Mouse (Mus musculus) hindbrain, embryonic 10.5 days (tissue): ENCODE measurements around the gene Cldn9. TPM values are rescaled to one million over a fixed set of nuclear protein-coding genes. Genes with fewer than 3 reads are reported as not detected.

ENCODE experiments used
- DNase-seq: peaks from one replicate; pipeline ENCODE4 v3.0.0-alpha.2; 2017; ENCODE audit warnings: low spot score
- H3K27ac ChIP-seq: fragments of 300-500 bp; sonication (generic); 2 replicates; pipeline ENCODE4 v1.5.1; 2016; ENCODE audit warnings: mild to moderate bottlenecking, moderate library complexity
- H3K27me3 ChIP-seq: fragments of 300-500 bp; sonication (generic); 2 replicates; pipeline ENCODE4 v1.6.1; 2016; ENCODE audit warnings: mild to moderate bottlenecking; ENCODE audit not compliant: poor library complexity, insufficient read depth, severe bottlenecking
- H3K36me3 ChIP-seq: fragments of 300-500 bp; sonication (generic); 2 replicates; pipeline ENCODE4 v1.6.1; 2016; ENCODE audit warnings: mild to moderate bottlenecking, moderate library complexity
- H3K4me1 ChIP-seq: fragments of 300-500 bp; sonication (generic); replicated peaks from 2 replicates; pipeline ENCODE4 v1.6.1; 2016; ENCODE audit warnings: mild to moderate bottlenecking
- H3K4me3 ChIP-seq: fragments of 300-500 bp; sonication (generic); 2 replicates; pipeline ENCODE4 v1.5.1; 2016; ENCODE audit warnings: mild to moderate bottlenecking, moderate library complexity
- H3K9me3 ChIP-seq: fragments of 300-500 bp; sonication (generic); 2 replicates; pipeline ENCODE4 v1.6.1; 2016; ENCODE audit warnings: mild to moderate bottlenecking, moderate library complexity
- WGBS: fragments of 180-500 bp; shearing (Covaris S2); methylation state at CpG from one replicate; pipeline ENCODE4 v1.1.7; 2016; 5-methylcytosine and 5-hydroxymethylcytosine counted together
- polyA plus RNA-seq: library from polyadenylated mRNA; unstranded; fragments of >200 nt; fragmentation: Nextera tagmentation; extraction: Ambion mirVana; gene quantifications from 2 replicates; pipeline ENCODE4 v1.2.1, GENCODE M21; 2016

Gene Cldn9
- polyA plus RNA-seq, 1 experiment from 2014 or later = 6.3 TPM

DNA sequence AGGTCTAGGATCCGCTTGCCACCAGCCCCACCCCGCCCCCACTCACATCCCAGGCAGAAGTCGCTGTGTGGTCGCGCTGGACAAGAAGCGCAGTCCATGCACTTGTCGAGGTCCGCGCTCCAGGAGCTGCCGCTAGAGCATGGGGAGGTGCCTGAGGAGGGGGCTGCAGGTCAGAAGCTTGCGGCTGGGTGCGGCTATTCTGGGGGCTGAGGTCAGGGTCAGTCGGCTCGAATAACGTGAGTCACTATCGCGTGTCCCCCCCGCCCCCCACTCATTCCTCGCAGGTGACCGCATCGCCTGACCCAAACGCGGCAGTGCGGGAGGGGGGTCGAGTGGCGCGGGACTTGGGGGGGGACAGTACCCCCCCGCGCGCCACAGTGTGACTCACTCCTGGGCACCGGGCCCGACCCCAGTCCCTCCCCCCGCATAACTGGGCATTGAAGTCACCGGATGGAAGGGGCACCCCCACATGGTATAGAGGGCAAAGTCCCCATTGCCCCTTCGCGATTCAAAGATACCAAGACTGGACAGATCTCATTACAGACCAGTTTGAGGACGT is 7.3 kb downstream of the Cldn9 start:
- Histone ChIP-seq H3K27me3 (peaks cover 75% of the 10 kb centered on the region), H3K4me3 (peak overlapping the region; percentile 60), H3K27ac (peak overlapping the region; percentile 69), H3K36me3 (no peaks in the 10 kb centered on the region), H3K4me1 (peaks cover 61% of the 10 kb centered on the region), H3K9me3 (no peaks in the 10 kb centered on the region)
- WGBS = under 1% methylated on average over 37 of the region's 37 CpGs
- peak; percentile 47 for DNase-seq

DNA sequence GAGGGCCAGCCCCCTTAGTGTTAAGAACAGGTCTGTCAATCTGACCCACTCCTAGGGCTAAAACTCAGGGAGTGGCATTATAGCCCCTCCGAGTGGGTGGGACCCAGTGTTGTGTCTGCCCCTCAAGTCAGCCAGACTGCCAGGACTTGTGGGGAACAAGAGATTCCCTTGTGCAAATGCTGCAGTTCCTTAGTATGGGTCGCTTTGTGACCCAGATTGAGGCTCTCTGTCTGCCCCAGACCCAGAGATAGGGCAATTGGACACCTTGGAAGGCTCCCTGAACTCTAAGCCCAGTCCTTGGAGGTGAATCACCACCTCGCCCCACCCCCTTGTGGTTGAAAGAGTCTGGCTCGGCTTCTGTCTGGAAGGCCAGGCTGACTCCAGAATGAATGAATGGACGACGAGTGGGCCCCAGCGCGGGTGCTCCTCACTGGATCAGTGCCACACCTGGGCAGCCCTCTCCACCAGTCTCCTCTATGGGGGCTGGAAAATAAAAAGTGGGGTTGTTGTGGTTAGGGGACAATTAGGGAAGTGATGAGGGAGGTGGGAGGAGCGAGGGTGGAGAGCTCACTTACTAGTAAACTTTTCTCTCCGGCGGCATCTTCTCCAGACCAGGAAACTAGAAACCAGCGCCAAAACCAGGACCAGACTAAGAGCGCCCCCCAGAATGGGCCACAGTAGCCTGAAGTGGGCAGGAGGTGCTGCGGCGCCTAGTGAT is 8.1 kb downstream of the Cldn9 start:
- WGBS = 8% methylated on average over 15 of the region's 15 CpGs
- Histone ChIP-seq H3K27ac (no peak overlapping the region; the same call in 1 of the 2 replicates), H3K4me1 (peaks cover 58% of the 10 kb centered on the region), H3K4me3 (peak overlapping the region; percentile 60), H3K27me3 (peaks cover 67% of the 10 kb centered on the region), H3K36me3 (peaks cover 1% of the 10 kb centered on the region), H3K9me3 (no peaks in the 10 kb centered on the region)
- no peak for DNase-seq

DNA sequence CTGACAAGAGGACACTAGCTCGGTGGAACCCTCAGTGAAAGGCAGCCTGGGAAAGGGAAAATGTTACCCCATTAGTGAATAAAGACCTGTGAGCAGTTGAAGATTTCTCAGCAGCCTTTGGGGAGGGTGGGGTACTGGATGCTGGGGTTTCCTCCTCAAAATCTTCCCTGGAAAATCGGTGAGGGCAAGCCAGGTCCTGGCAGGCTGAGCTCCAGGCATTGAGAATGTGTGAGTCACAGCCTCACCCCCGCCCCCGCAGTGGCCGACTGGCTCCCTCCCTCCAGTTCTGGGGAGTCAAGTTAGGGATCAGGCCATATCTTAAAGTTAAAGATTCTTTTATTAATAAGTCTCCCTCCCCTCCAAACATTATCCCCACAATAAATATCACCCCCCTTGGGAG is 8.7 kb downstream of the Cldn9 start:
- Histone ChIP-seq H3K27ac (no peak overlapping the region), H3K4me3 (peak overlapping the region; percentile 60; the same call in 1 of the 2 replicates), H3K4me1 (peaks cover 58% of the 10 kb centered on the region), H3K9me3 (no peaks in the 10 kb centered on the region), H3K36me3 (peaks cover 7% of the 10 kb centered on the region), H3K27me3 (peaks cover 61% of the 10 kb centered on the region)
- 45% methylated on average over 5 of the region's 5 CpGs for WGBS
- no peak for DNase-seq

DNA sequence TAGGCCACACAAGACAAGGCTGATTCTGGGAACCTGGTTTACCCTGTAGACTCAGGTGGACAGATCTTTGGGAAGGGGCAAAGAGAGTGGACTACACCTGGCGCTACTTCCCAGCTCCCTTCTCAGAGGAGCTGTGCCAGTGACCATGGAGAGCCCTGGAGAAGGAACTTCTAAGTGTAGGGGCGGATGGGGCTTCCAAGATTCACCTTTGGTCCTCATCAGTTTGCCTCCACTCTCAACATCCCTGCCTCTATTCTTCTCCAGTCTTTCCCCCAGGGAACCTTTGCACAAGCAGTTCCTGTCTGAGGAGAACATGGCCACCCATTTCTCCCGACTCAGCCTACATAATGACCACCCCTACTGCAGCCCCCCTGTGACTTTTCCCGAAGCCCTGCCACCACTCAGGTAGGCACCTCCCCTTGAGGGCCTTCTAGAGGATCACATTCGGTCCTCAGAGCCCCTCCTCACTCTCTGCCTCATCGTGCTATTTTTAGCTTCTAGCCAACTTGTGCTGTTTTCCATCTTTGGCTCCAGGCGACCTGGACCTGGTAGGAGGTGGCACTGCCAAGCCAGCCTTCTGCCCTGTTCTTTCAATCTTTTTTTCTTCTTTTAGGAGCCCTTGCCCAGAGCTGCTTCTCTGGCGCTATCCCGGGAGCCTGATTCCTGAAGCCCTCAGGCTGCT is 9.4 kb downstream of the Cldn9 start:
- peaks cover 55% of the 10 kb centered on the region for H3K4me1 ChIP-seq
- peak overlapping the region; percentile 93 for H3K27ac ChIP-seq
- H3K27me3 ChIP-seq = peaks cover 53% of the 10 kb centered on the region
- no peak for DNase-seq
- H3K9me3 ChIP-seq = no peaks in the 10 kb centered on the region
- peak overlapping the region; percentile 70 for H3K4me3 ChIP-seq
- H3K36me3 ChIP-seq = peaks cover 14% of the 10 kb centered on the region
- 49% methylated on average over 9 of the region's 9 CpGs for WGBS

DNA sequence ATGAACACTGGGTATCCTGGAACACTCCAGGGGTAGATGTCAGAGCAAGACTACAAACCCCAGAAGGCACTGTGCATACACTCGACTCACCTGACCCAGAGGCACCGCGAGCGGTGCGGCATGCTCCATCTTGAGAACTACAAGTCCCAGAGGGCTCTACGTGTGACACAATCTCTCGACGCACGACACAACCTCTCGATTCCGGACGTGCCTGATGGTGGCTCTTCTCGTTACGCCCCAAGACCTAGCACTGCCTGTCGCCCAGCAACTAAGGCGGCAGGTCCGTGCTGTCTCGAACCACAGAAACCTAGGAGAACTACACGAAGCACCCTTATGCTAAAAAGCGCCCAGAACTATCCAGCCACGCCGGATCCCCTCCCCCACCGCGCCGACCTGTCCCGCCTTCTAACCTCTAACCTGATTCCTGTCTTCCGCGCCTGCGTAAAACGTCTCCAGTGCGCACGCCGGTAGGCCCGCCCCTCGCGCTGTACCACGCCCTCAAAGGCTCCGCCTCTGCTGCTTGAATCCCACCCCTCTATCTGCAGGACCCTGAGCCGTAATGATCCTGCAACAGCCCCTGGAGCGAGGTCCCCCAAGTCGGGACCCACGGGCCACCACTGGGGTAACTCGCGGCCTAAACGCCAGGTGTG is 10.3 kb downstream of the Cldn9 start, which contains the start of the genes Hcfc1r1 and Thoc6:
TSS of gene Hcfc1r1 (plus strand) at position 173 of the 650 bp plus-strand sequence.
TSS of gene Thoc6 (minus strand) at position 459 of the 650 bp plus-strand sequence.
- Histone ChIP-seq H3K36me3 (peaks cover 23% of the 10 kb centered on the region), H3K4me3 (peak within 1 kb of the TSS; percentile 70), H3K9me3 (no peaks in the 10 kb centered on the region), H3K27me3 (peaks cover 45% of the 10 kb centered on the region), H3K4me1 (peaks cover 52% of the 10 kb centered on the region), H3K27ac (peak within 1 kb of the TSS; percentile 93)
- DNase-seq = peak; percentile 94
- WGBS = under 1% methylated on average over 45 of the region's 45 CpGs

DNA sequence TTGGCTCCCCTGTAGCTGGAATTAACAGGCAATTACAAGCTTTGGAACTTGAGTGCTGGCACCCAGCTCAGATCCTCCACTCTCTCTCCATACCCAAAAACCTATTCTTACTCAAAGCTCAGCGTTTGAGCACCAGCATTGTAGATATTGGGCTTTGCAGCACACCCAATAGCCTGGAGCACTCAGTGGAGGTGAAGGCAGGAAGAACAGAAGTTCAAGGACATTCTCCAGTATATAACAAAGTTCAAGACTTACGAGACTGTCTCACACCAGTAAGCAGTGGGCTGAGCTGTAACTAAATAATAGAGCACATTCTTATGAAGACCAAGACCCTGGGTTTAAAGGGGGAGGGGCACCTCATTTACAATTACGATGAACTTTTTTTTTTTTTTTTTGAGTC is 11.1 kb downstream of the Cldn9 start:
- peaks cover 30% of the 10 kb centered on the region for H3K36me3 ChIP-seq
- no peaks in the 10 kb centered on the region for H3K9me3 ChIP-seq
- H3K27me3 ChIP-seq = peaks cover 37% of the 10 kb centered on the region
- H3K27ac ChIP-seq = no peak overlapping the region
- peaks cover 52% of the 10 kb centered on the region for H3K4me1 ChIP-seq
- WGBS = 68% methylated on average over 3 of the region's 3 CpGs
- DNase-seq = no peak
- H3K4me3 ChIP-seq = peak overlapping the region; percentile 70

DNA sequence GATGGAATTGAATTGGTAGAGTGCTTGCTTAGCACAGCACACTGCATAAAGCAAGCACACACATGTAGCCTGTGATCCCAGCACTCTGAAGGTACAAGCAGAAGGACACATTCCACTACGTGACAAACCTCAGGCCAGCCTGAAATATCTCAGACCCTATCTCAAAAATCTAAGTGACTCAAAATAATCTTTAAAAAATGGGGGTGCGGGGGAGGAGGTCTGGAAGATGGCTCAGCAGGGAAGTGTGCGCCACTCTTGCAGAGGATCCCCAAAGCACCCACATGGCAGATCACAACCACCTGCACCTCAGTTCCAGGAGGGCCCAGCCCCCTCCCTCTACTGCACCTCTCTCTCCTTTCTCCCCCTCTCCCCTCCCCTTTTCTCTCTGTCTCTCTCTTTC is 12.3 kb downstream of the Cldn9 start:
- peaks cover 41% of the 10 kb centered on the region for H3K4me1 ChIP-seq
- H3K27ac ChIP-seq = no peak overlapping the region
- peaks cover 27% of the 10 kb centered on the region for H3K27me3 ChIP-seq
- H3K36me3 ChIP-seq = peaks cover 43% of the 10 kb centered on the region
- H3K4me3 ChIP-seq = no peak overlapping the region
- 92% methylated on average over 3 of the region's 3 CpGs for WGBS
- no peak for DNase-seq
- no peaks in the 10 kb centered on the region for H3K9me3 ChIP-seq

DNA sequence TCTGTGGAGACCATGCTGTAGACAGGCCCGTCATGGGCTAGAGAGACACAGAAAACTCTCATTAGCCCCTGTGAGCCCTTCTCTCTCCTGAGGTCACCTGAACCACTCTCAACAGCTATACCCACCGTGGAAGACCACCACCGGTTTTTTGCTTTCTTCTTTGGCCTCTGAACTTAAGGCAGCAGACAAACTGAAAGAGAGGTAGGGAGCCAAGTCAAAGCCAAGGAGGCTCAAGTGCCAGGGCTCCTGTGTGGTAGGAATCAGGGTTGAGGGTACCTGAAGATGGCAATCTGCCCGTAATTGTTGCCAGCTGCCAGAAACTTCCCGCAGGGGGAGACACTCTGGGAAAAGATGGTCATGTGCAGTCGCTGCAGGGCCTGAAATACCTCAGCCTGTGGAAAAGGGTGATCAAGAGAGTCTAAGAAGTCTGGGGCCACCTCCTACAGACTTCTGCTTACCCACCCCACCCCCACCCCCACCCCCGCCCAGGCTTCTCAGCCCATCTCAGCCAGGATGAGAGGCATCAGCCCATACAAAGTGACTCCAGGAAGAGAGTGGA is 13.2 kb downstream of the Cldn9 start:
- Histone ChIP-seq H3K36me3 (peaks cover 48% of the 10 kb centered on the region), H3K9me3 (no peaks in the 10 kb centered on the region), H3K27ac (no peak overlapping the region), H3K4me1 (peaks cover 37% of the 10 kb centered on the region), H3K4me3 (no peak overlapping the region), H3K27me3 (peaks cover 17% of the 10 kb centered on the region)
- WGBS = 94% methylated on average over 7 of the region's 7 CpGs
- no peak for DNase-seq

DNA sequence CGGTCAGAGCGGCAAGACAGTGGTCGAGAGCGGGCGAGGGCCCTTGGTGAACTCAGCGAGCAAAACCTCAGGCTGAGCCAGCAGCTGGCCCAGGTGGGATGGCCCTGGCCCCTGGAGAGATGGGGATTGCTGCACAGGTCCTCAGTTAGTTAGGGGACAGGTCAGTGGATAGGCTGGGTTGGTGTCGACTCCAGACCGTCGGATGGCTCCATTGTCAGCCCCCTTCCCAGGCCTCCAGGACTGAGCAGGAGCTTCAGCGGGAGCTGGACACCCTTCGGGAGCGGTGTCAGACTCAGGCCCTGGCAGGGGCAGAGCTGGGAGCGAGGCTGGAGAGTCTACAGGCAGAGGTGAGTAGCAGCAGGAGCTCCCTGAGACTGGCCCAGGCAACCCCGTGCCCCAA is 18.3 kb downstream of the Cldn9 start:
- Histone ChIP-seq H3K4me3 (no peak overlapping the region), H3K27ac (no peak overlapping the region), H3K36me3 (peaks cover 45% of the 10 kb centered on the region), H3K4me1 (peaks cover 24% of the 10 kb centered on the region), H3K9me3 (no peaks in the 10 kb centered on the region), H3K27me3 (peaks cover 29% of the 10 kb centered on the region)
- no peak for DNase-seq
- WGBS = 80% methylated on average over 14 of the region's 14 CpGs

DNA sequence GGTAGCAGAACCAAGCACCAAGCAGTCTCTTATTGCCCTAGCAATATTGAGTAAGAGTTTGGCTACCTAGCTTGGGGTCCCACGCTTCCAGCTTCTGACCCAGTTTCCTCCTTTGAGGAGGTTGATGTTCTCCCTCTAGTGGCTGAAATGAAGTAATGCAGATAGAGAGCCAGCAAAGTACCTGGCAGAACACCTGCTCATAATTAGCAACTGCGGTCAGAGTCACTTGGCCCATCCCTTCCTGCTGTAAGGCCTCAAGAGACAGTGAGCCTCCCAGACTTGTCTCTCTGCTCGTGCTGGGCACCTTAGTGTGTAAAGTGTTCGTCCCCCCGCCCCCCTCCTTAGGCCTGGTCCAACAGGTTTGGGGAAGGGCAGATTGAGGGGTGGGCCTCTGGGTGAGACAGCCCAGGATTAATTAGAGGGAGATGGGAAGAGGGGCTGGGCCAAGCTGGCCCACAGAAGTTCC is 19.2 kb downstream of the Cldn9 start:
- Histone ChIP-seq H3K4me1 (peaks cover 24% of the 10 kb centered on the region), H3K4me3 (no peak overlapping the region), H3K9me3 (no peaks in the 10 kb centered on the region), H3K27ac (no peak overlapping the region), H3K27me3 (peaks cover 38% of the 10 kb centered on the region), H3K36me3 (peaks cover 36% of the 10 kb centered on the region)
- no peak for DNase-seq
- 12% methylated on average over 5 of the region's 5 CpGs for WGBS

DNA sequence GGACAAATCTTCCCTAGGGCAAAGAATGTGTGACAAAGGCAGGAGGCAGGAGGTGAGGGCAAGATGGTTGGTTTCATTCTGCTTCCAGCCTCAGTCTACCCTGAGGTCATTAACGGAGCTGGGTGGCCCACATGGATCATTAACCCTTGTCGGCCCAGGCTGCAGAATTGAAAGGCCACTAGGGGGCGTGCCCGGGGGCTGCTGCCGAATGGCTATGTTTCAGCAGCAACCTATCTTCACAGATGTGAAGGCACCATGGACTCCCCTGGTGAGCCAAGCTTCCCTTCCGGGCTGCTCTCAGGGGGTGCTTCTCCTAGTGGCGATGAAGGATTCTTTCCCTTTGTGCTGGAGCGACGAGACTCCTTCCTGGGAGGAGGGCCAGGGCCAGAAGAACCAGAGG is 22.3 kb downstream of the Cldn9 start:
- Histone ChIP-seq H3K4me3 (0 out of 2 replicates have a peak overlapping the region, but pooled peaks have one; percentile 32), H3K27ac (no peak overlapping the region), H3K9me3 (no peaks in the 10 kb centered on the region), H3K36me3 (peaks cover 6% of the 10 kb centered on the region), H3K27me3 (peaks cover 45% of the 10 kb centered on the region), H3K4me1 (peaks cover 24% of the 10 kb centered on the region)
- WGBS = 2% methylated on average over 9 of the region's 9 CpGs
- DNase-seq = no peak

DNA sequence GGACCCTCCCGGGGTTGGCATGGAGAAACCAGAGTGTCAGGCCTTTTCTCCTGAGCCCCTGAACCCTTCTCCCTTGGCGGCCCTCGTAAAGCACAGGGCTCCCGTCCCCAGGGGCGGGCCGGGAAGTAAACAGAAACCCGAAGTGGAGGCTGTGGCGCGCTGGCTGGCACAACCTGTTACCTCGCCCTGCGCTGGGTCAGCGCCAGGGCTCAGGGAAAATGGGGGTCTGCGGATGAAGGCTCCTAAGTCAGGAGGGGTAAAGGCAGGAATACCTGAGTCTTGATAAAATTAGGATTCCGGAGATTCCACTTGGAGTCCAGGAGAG is 23.0 kb downstream of the Cldn9 start:
- Histone ChIP-seq H3K9me3 (no peaks in the 10 kb centered on the region), H3K4me3 (peak overlapping the region; percentile 32; the same call in 1 of the 2 replicates), H3K27ac (no peak overlapping the region), H3K36me3 (no peaks in the 10 kb centered on the region), H3K4me1 (peaks cover 22% of the 10 kb centered on the region), H3K27me3 (peaks cover 45% of the 10 kb centered on the region)
- WGBS = 3% methylated on average over 14 of the region's 14 CpGs
- no peak for DNase-seq
